Mouse (Mus musculus) adrenal gland, adult (tissue): ENCODE results near the gene Tmem102.

ENCODE experiments used
- DNase-seq, 2 experiments: peaks; one replicate each; pipeline ENCODE4 v3.0.0; 2022 to 2023; ENCODE audit warnings: low spot score in 1 of 2; ENCODE audit not compliant: inconsistent age in 2 of 2

Gene Tmem102

GRCm38 (mm10) chr11:69758971-69759721 lies 46.3 kb downstream of the Tmem102 start:
- peak; percentile 91 to 94 for DNase-seq

GRCm38 (mm10) chr11:69758478-69758970 lies 46.9 kb downstream of the Tmem102 start, which contains the start of gene Polr2a:
Gene Polr2a, minus strand, starts transcription at chr11:69758637.
- DNase-seq: peak; percentile 97 to 100

GRCm38 (mm10) chr11:69758090-69758456 lies 47.4 kb downstream of the Tmem102 start:
- DNase-seq: peak; percentile 98 to 99

- peak in 1 of 2 experiments; percentile 42 for DNase-seq
These were observed 47.9 kb downstream of the Tmem102 start for GRCm38 (mm10) chr11:69757303-69758089.

GRCm38 (mm10) chr11:69754701-69755100 lies 50.7 kb downstream of the Tmem102 start:
- peak in 1 of 2 experiments; percentile 83 for DNase-seq

- DNase-seq: peak in 1 of 2 experiments; percentile 47
These were observed 51.2 kb downstream of the Tmem102 start for GRCm38 (mm10) chr11:69754233-69754632.
